Mouse (Mus musculus) skeletal muscle tissue, adult 2 months (tissue): ENCODE measurements around the gene Dnajc28.
"Not testable (repeated sequence)": the region's sequence is repeated elsewhere in the genome, so short reads cannot be mapped to it uniquely, and the experiment has no call there.

Experiments used
- DNase-seq: peaks from one replicate; pipeline ENCODE4 v3.0.0-alpha.2; 2012; ENCODE audit warnings: low read depth, low spot score

Dnajc28 gene

DNA sequence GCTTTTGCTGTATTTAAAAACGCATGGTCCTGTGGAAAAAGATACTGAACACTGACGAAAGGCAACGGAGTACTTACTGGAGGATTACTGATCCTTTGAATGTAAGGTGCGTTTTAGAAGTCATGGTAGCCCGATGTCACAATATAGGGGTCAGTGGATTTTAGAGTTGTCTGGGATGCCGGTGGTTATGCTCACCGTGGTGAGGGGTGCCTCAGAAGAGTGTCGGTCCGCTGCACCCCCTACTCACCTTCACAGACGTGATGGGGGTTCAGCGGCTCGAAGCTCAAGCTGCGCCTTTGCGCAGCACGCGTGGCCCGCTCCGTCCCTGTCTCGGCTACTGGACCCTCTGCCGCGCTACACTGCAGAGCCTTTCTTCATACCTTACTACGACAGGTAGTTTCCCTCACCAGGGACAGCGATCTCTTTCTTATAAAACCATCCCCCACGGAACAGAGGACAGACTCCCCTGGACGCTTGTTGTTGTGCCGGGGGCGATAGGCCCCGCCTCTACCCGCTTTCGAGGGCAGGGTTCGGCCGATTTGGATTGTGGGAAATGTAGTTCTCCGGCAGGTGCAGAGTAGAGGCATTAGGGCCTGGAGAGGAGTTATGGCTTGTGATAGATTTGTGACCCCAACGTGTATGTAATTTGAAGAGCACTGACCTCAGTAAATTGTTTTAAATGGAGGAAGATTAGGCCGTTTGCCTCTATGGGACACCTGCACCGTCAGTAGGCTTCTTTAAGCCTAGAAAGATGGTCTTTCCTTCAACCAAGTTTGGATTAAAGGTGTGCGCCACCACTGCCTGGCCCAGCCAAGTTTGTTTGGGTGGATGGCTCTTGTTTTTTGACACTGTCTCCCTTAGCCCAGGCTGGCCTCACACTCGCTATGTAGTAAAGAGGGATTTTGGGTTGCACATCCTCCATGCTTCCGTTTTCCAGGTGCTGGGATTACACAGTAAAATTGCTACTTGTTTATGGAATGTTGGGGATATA is at the start of gene Dnajc28:
Dnajc28 (minus strand) TSS at position 516 of the 991 bp plus-strand sequence.
- DNase-seq, result peak; percentile 45

- no peak for DNase-seq
Observed at GRCm38 (mm10) chr16:91663795-91664194, 45.0 kb upstream of the Dnajc28 start.

DNA sequence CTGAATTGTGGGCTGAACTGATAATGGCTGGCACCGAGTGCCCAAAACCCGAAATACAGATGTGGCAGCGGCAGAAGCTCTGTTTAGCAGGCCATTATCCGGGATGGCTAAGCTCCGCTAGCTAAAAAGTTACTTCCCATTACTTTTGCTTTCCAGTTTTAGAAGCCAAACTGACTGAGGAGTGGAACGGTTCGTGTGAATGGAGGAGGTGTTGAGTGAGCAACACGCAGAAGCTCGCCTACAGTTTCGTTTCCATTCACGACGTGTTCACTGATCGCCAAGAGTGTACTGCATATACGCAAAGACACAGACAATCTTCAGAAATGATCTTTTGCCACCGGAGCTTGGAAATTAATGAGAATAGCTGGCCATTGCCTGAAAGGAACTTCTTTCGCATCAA is 43.5 kb upstream of the Dnajc28 start:
- DNase-seq, result no peak

DNA sequence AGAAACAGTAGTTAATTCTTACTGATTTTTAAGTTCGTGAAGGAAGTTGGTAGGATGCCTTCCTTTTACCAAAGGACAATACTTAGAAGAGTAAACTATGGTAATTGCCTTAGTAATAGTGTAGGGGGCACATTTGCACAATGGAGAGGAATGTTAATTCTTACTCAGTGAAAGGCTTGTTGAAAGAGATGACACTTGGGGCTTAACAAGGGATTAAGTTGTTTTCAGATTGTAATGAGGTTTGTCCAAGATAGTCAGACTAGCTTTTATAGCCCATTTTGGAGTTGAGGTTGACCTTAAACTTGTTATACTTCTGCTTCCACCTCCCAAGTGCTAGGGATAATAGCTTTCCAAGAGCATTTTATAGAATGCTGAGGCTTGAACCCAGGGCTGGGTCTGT is 42.6 kb upstream of the Dnajc28 start:
- no peak for DNase-seq

DNA sequence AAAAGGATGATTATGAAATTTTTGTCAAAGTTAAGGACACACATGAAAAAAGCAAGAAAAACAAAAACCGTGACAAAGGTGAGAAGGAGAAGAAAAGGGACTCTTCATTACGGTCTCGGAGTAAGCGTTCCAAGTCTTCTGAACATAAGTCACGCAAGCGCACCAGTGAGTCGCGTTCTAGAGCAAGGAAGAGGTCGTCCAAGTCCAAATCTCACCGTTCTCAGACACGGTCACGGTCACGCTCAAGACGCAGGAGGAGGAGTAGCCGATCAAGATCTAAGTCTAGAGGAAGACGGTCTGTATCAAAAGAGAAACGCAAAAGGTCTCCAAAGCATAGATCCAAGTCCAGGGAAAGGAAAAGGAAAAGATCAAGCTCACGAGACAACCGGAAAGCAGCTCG is 41.0 kb upstream of the Dnajc28 start:
- DNase-seq, result no peak

- no peak for DNase-seq
Observed at GRCm38 (mm10) chr16:91658471-91658870, 39.6 kb upstream of the Dnajc28 start.

DNA sequence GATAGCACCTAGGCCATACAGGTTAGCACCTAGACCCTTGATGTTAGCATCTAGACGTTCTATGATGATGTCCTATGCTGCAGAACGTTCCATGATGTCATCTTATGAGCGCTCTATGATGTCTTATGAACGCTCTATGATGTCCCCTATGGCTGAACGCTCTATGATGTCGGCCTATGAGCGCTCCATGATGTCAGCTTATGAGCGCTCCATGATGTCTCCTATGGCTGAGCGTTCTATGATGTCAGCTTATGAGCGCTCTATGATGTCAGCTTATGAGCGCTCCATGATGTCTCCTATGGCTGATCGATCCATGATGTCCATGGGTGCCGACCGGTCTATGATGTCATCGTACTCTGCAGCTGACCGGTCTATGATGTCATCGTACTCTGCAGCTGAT is 38.5 kb upstream of the Dnajc28 start:
- no peak for DNase-seq

DNA sequence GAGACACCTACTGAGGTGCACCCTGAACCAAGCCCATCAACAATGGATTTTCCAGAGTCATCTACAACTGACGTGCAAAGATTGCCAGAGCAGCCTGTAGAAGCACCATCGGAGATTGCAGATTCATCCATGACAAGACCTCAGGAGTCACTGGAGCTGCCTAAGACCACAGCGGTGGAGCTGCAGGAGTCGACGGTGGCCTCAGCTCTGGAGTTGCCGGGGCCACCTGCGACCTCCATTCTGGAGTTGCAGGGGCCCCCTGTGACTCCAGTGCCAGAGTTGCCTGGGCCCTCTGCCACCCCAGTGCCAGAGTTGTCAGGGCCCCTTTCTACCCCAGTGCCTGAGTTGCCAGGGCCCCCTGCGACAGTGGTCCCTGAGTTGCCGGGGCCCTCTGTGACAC is 36.5 kb upstream of the Dnajc28 start:
- no peak for DNase-seq

- no peak for DNase-seq
Observed at GRCm38 (mm10) chr16:91652191-91652590, 33.4 kb upstream of the Dnajc28 start.

DNA sequence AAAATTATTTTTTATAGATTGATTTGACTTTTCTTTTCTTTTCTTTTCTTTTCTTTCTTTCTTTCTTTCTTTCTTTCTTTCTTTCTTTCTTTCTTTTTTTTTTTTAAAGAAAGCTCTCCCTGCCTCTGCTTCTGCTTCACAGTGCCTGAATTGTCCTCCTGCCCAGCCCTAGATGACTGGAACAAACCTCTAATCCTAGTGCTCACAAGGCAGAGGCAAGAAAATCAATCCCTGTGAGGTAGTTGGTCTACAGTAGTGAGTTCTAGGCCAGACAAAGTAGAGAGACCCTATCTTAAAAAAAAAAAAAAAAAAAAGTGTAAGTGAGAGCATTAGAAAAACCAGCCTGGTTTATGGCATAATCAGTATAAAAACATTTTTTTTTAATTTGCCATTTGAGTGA is 31.0 kb upstream of the Dnajc28 start:
- DNase-seq, result no peak

- no peak for DNase-seq
Observed at GRCm38 (mm10) chr16:91649246-91649645, 30.4 kb upstream of the Dnajc28 start.

- DNase-seq, result peak; percentile 48
Observed at GRCm38 (mm10) chr16:91648220-91648550, 29.4 kb upstream of the Dnajc28 start.

- peak; percentile 99 for DNase-seq
Observed at GRCm38 (mm10) chr16:91647461-91648219, 28.8 kb upstream of the Dnajc28 start, which contains the start of gene Son. TSS of gene Son (plus strand) at chr16:91647506.

- peak; percentile 92 for DNase-seq
Observed at GRCm38 (mm10) chr16:91646681-91647419, 28.0 kb upstream of the Dnajc28 start, which contains the start of gene Gart. TSS of gene Gart (minus strand) at chr16:91646952.

- no peak for DNase-seq
Observed at GRCm38 (mm10) chr16:91645995-91646602, 27.3 kb upstream of the Dnajc28 start.

GRCm38 (mm10) chr16:91645420-91645819 is 26.6 kb upstream of the Dnajc28 start:
- not testable (repeated sequence) for DNase-seq

DNA sequence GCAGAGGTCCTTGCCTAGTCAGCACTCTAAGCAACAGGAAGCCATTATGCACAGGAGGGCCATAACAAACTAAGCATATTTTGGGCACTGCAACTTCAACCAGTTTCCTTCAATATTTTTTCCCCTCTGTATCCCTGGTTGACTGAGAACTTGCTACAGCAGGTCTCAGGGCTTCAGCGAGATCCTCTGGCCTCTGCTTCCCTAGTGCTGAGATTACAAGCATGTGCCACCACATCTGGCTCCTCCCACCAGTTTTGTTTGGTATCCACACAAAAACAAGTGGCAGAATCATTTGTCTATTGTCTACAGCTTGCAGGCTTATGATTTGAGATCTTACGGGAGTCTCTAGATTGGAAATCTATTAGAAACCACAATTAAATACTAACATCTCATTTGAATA is 26.1 kb upstream of the Dnajc28 start:
- no peak for DNase-seq

- DNase-seq, result no peak
Observed at GRCm38 (mm10) chr16:91640171-91640570, 21.3 kb upstream of the Dnajc28 start.

DNA sequence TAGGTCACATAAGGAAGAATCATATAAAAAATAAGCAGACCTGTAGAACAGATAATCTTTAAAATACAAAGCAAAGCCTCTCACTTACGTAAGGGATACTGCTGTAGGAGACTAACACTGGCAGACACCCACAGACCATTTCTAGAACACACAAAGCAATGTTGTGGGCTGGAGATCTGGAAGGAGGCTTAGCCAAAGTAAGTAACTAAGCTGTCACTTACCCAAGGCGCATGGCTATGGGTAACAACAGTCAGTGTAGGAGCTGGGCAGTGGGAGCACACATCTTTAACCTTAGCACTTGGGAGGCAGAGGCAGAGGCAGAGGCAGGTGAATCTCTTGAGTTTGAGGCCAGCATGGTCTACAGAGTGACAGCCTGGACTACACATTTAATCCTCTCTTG is 20.8 kb upstream of the Dnajc28 start:
- DNase-seq, result no peak

- no peak for DNase-seq
Observed at GRCm38 (mm10) chr16:91639161-91639560, 20.3 kb upstream of the Dnajc28 start.

DNA sequence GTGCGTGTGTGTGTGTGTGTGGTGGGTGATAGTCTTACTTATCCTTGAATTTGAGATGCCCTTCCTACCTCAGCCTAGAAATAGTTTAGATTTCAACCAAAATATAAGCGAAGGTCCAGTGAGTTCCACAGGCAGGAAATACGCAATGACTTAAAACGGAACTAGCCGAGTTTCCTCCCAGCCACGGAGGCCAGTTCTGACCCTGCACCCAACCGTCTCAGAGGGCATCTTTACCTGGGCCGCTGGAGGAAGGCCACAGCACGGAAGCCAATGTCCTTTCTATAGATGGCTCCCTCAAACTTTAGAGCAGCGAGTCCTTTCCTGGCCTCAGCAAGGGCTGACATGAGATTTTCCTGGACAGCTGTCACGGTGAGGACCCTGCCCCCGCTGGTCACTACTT is 14.8 kb upstream of the Dnajc28 start:
- no peak for DNase-seq
